8 mouse cellular contexts compared by ENCODE assay signal in the genomic region with DNA sequence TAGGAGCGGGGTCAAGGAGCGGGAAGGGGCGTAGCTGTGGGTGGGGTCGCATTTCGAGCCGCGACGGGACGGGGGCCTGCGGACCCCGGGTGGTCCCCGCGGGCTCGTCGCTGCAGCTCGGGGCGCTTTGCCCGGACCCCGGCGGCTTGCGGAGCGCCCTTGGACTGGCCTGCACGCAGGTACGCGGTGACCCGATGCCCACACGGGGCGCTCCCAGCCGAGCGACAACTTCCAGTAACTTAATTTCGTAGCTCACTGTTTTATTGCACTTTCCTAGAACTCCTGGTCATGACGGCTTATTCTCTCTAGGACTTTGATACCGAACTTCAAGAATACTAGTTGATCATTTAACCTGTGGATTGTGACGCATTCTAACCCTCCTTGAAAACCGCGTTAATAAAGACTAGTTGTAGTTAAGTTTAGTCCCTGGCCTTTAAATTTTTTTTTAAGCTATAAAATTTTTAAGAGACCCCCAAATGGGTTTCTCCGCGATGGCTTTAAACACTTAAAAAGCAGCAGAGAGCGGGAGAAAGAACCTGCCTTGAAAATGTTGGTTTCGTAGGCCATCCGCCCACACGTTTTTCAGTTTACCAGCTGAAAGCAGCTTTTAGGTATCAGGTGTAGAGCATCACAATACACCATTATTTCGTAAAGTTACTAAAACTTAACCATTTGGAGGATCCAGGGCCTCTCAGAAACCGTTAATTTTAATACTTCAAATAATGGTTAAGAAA. TPM values are rescaled to one million over a fixed set of nuclear protein-coding genes. Genes with fewer than 3 reads are reported as not detected.
DNase-seq lines count a peak whose midpoint lies in the region; ATAC-seq lines count a peak whose summit lies in the region.

No protein-coding gene starts in this region.

- no peaks in the 10 kb centered on the region for H3K27me3 ChIP-seq in limb, embryonic 10.5 days (ENCODE audit: low read depth, poor library complexity, severe bottlenecking)
- H3K27me3 ChIP-seq in midbrain, embryonic 13.5 days: no peaks in the 10 kb centered on the region

- H3K9ac ChIP-seq in midbrain, embryonic 13.5 days (replicated peaks): peak overlapping the region; percentile 94

- peaks cover 34% of the 10 kb centered on the region for H3K4me1 ChIP-seq in limb, embryonic 10.5 days
- H3K4me1 ChIP-seq in midbrain, embryonic 13.5 days (replicated peaks): peaks cover 46% of the 10 kb centered on the region

- H3K36me3 ChIP-seq in limb, embryonic 10.5 days: peaks cover 17% of the 10 kb centered on the region
- H3K36me3 ChIP-seq in midbrain, embryonic 13.5 days: peaks cover 9% of the 10 kb centered on the region

- 5% methylated on average over 44 of the region's 44 CpGs for WGBS in limb, embryonic 10.5 days
- 6% methylated on average over 42 of the region's 44 CpGs for WGBS in midbrain, embryonic 13.5 days

- H3K9me3 ChIP-seq in limb, embryonic 10.5 days (replicated peaks): no peaks in the 10 kb centered on the region
- no peaks in the 10 kb centered on the region for H3K9me3 ChIP-seq in midbrain, embryonic 13.5 days

- H3K27ac ChIP-seq in limb, embryonic 10.5 days: peak overlapping the region; percentile 96
- H3K27ac ChIP-seq in midbrain, embryonic 13.5 days: peak overlapping the region; percentile 90

- H3K4me3 ChIP-seq in limb, embryonic 10.5 days: peak overlapping the region; percentile 87
- peak overlapping the region; percentile 92 for H3K4me3 ChIP-seq in midbrain, embryonic 13.5 days (replicated peaks)

- peak overlapping the region; percentile 84 for H3K4me2 ChIP-seq in midbrain, embryonic 13.5 days (replicated peaks)

- DNase-seq in urinary bladder, adult 18-20 months (ENCODE audit: low spot score in 2 of 2): peak; percentile 11 to 21
- no peak for DNase-seq in urinary bladder, adult 2 months (ENCODE audit: low spot score)
- DNase-seq in embryo, embryonic 10.5 days (ENCODE audit: low spot score): peak; percentile 37
- DNase-seq in heart, postnatal 14 days: peak; percentile 36 to 39
- DNase-seq in limb, embryonic 10.5 days (ENCODE audit: low spot score): no peak
- DNase-seq in thymus, postnatal 36 days: no peak

- intact Hi-C loops in heart, postnatal 14 days (cut with DNase I): loop anchor here (2.0 to 5.0 kb wide), 2 partner anchors 23 to 35 kb away; no protein-coding TSS in a partner anchor

- no peak for ATAC-seq in midbrain, embryonic 13.5 days
- ATAC-seq in megakaryocyte-erythroid progenitor cell, adult 5-6 weeks (replicated peaks; ENCODE audit: low FRiP score, low TSS enrichment, poor library complexity, severe bottlenecking): no peak

RNA-seq across cellular contexts. Expression of gene Tm9sf2, which starts 0.8 kb away (rescaled TPM):
- 109 and 116 TPM in 2 replicates for polyA plus RNA-seq in urinary bladder, adult 2 months (2012; rRNA removed)
- total RNA-seq in heart, postnatal 14 days (2021): 100 to 1,000 TPM; 111 to 112 TPM
- 102 and 115 TPM in 2 replicates for polyA plus RNA-seq in limb, embryonic 10.5 days (2016; fragmentation: Nextera tagmentation; extraction: Ambion mirVana)
- polyA plus RNA-seq in midbrain, embryonic 13.5 days (2015; fragmentation: Nextera tagmentation; extraction: Ambion mirVana): 105 and 111 TPM in 2 replicates
- total RNA-seq in megakaryocyte-erythroid progenitor cell, adult 5-6 weeks (2014; fragmentation: Nextera tagmentation): 41.4 and 48.2 TPM in 2 replicates
- total RNA-seq in megakaryocyte-erythroid progenitor cell, adult 5-6 weeks (2017): 81.3 and 82.5 TPM in 2 replicates

Comparison
In these comparisons a context has a peak if more than half of its experiments do, and no peak if none do; other contexts are left out.
1. DNase-seq: peak in urinary bladder, adult 18-20 months (2 of 2), embryo, embryonic 10.5 days (single experiment) and heart, postnatal 14 days (2 of 2); none in urinary bladder, adult 2 months (single experiment), limb, embryonic 10.5 days (single experiment) and thymus, postnatal 36 days (0 of 2).